Mouse (Mus musculus): ENCODE measurements around the gene Kcnj4. TPM values are rescaled to one million over a fixed set of nuclear protein-coding genes. Genes with fewer than 3 reads are reported as not detected.
A peak's percentile ranks its signal among the peaks of the same experiment; 100 is the strongest.

The Kcnj4 gene
- total RNA-seq (2017) = not detected in 2 replicates

GRCm38 (mm10) chr15:79504707-79505452, at the start of gene Kcnj4:
Gene Kcnj4 (minus strand): TSS chr15:79505241.
- no peak for ATAC-seq (replicated peaks; ENCODE audit: low read depth, poor library complexity, severe bottlenecking)

- ATAC-seq (replicated peaks; ENCODE audit: low read depth, poor library complexity, severe bottlenecking) = no peak
These were observed 47.5 kb upstream of the Kcnj4 start for GRCm38 (mm10) chr15:79552566-79552965.

DNA sequence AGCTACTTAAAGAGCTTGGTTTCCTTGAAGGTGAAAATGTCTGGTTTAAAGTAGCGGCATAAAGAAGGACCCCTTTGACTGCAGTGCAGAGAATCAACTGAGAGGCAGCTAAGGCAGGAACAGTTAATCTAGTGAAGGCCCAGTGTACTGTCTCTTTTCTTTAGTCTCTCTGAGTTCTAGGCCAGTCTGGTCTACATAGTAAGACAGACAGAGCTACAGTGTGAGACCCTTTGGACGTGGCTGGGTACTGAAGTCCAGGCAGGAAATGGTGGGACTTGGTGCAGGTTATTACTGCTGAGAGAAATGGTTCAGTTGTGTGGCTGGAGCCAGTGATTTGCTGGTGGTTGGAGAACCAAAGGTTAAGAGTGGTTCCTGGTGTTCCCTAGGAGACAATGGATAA, 43.2 kb upstream of the Kcnj4 start:
- no peak for ATAC-seq (replicated peaks; ENCODE audit: low read depth, poor library complexity, severe bottlenecking)

DNA sequence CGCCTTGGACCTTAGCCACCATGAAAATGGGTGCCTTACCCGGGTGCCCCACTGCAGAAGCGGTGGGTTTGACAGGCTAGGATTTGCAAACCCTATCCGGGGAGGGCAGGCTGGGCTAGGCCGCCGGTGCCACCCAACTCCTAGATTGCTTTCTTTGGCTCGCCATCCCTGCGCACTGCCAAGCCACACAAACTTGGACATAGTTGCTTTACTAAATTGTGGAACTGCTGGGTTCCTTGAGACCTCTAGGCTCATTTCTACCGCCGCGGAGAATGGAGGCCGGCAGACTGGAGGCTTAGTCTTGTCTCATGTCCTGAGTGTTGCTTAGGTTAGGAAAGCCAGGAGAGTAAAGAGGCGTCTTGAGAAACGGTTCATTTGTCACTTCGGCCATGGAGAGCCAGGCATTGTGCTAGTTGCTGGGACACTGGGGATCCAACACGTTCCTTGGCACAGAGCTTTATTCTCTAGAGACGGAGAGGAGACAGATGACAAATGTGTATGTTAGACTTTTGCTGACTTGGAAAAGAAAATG, 42.3 kb upstream of the Kcnj4 start:
- no peak for ATAC-seq (replicated peaks; ENCODE audit: low read depth, poor library complexity, severe bottlenecking)

GRCm38 (mm10) chr15:79546410-79547288, 41.6 kb upstream of the Kcnj4 start, which contains the start of gene Ddx17:
Gene Ddx17 (minus strand): TSS chr15:79546741.
- ATAC-seq (replicated peaks; ENCODE audit: low read depth, poor library complexity, severe bottlenecking) = peak; percentile 95

GRCm38 (mm10) chr15:79545921-79546399, 40.9 kb upstream of the Kcnj4 start:
- ATAC-seq (replicated peaks; ENCODE audit: low read depth, poor library complexity, severe bottlenecking) = no peak; the same call in 1 of the 2 replicates

DNA sequence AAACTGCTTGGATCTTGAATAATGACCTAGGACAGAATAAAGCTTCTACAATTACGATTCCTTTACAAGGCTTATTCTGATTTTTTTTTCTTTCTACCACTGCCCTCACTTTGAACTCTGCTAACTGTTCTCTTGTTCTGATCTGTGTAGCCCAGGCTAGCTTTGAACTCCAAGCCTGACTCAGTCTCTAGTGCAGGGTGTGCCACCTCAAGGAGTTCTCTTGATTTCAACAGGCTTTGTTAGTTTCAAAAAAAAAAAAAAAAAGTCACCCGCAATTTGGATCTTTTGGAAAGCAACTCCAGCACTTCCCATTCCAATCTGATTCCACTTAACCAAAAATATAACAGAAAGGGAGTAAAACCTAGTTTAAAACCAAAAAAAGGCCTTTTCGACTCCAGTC, 40.5 kb upstream of the Kcnj4 start:
- no peak for ATAC-seq (replicated peaks; ENCODE audit: low read depth, poor library complexity, severe bottlenecking)

- ATAC-seq (replicated peaks; ENCODE audit: low read depth, poor library complexity, severe bottlenecking) = no peak
These were observed 38.9 kb upstream of the Kcnj4 start for GRCm38 (mm10) chr15:79543968-79544367.

- ATAC-seq (replicated peaks; ENCODE audit: low read depth, poor library complexity, severe bottlenecking) = no peak
These were observed 28.8 kb upstream of the Kcnj4 start for GRCm38 (mm10) chr15:79533796-79534195.

DNA sequence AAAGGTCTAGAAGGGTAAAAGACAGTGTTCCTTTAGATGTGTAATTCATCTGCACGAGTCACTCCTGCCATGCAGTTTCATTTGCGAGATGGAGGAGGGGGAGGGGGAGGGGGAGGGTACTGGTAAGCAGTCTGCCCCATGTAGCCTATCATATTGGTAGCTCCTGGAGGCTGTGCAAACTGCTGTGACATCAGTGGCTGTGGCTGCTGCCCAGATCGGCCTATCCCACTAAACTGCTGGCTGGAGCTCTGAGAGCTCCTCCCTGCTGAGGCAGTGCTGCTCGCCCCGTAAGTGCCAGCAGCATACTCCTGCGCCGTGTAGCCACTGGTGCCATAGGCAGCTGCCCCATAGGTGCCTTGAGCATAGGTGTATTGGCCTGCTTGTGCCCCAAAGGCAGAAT, 24.9 kb upstream of the Kcnj4 start:
- ATAC-seq (replicated peaks; ENCODE audit: low read depth, poor library complexity, severe bottlenecking) = no peak

DNA sequence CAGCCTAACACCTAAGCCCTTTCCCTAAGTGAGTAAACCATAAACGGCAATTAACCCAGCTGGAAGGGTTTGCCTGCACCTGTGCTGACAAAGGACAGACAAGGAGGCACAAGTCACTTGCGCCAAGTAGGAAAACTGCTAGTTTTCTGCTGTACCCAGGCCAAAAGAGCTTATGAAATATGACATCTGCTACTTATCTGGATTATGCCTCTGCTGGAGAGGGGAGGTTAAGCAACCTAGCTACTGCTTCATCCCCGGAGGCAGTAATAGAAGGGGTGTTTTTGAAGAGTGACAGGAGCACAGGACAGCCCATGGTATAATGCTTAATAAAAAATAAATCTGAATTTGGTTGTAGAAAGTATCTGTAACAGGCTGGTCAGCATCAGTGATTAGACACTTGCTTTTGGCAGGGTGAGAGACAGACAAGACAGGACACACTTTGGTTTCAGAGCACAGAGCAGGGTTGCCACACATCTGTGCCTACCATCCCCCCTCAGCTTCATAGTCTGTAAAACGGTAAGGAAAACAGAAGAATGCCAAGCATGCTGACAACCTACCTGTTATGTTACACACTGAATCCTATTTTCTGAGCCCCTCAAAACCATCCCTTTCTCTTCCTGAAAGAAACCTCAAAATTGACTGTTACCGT, 23.1 kb upstream of the Kcnj4 start:
- ATAC-seq (replicated peaks; ENCODE audit: low read depth, poor library complexity, severe bottlenecking) = 0 out of 2 replicates have a peak, but pooled peaks have one; percentile 22

GRCm38 (mm10) chr15:79527192-79527591, 22.2 kb upstream of the Kcnj4 start:
- ATAC-seq (replicated peaks; ENCODE audit: low read depth, poor library complexity, severe bottlenecking) = no peak

GRCm38 (mm10) chr15:79525979-79526768, 21.1 kb upstream of the Kcnj4 start:
- no peak for ATAC-seq (replicated peaks; ENCODE audit: low read depth, poor library complexity, severe bottlenecking)

DNA sequence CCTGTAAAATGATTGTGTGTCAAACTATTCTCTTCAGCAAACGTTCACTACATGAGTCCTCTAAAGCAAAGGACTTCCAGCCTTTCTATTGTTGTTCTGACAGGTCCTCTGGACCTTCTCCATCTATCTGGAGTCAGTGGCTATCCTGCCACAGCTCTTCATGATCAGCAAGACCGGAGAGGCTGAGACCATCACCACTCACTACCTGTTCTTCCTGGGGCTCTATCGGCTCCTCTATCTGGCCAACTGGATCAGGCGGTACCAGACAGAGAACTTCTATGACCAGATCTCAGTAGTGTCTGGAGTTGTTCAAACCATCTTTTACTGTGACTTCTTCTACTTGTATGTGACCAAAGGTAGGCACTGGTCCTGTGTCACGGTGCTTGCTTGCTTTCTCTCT, 20.5 kb upstream of the Kcnj4 start:
- no peak for ATAC-seq (replicated peaks; ENCODE audit: low read depth, poor library complexity, severe bottlenecking)

DNA sequence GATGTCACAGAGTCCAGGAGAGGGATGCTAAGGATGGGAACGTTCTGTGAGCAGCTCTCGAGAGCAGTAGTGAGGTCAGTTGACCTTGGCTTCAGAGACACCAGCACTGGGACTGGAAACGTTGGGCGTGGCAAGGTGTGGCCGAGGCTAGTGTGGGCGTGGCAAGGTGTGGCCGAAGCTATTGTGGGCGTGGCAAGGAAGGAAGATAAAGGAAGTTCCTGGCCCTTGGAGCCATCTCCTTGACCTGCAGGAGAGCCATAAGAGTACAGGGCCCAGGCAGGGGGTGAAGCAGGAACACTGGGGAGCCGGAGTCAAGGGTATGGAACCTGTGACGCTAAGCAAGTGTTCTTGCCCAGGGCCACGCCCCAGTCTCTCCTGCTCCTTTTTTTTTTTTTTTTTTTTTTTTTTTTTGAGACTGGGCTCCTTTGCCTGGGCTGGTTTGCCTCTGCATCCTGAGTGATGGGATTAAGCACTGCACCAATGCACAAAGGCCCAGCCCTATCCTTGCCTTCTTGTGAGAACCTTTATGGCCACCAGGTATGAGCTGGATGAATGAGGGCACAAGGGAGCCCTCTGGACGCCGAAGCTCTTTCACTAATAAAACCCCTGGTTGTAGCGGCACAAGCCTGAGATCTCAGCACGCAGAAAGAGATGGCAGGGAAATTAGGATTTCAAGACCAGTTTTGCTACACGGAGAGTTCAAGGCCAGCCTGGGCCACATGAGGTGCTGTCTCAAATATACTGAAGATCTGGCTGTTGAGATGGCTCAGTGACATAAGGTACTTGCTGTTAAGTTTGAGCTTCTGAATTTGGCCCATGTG, 14.6 kb upstream of the Kcnj4 start:
- no peak for ATAC-seq (replicated peaks; ENCODE audit: low read depth, poor library complexity, severe bottlenecking)

DNA sequence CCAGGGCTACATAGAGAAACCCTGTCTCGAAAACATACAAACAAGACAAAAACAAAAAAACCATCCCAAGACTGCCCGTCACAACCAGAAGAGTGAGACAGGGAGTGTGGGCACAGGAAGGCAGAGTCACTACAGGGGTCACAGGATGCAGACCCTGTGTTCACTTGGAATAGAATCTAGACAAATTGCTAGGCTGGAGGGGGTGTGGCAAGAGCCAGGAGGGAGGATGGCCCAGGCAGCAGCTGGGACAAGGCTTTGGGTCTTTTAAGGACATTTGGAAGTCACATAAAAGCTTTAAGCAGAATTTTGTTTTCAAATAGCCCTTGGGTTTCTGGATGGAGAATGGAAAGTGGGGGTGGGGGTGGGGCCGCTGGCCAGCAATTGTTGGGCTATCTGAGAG, 13.5 kb upstream of the Kcnj4 start:
- ATAC-seq (replicated peaks; ENCODE audit: low read depth, poor library complexity, severe bottlenecking) = no peak

GRCm38 (mm10) chr15:79517710-79518109, 12.7 kb upstream of the Kcnj4 start:
- ATAC-seq (replicated peaks; ENCODE audit: low read depth, poor library complexity, severe bottlenecking) = no peak

GRCm38 (mm10) chr15:79516171-79517096, 11.4 kb upstream of the Kcnj4 start, which contains the start of gene Kdelr3:
Gene Kdelr3 (plus strand): TSS chr15:79516411.
- peak; percentile 38 for ATAC-seq (replicated peaks; ENCODE audit: low read depth, poor library complexity, severe bottlenecking)
